Mouse (Mus musculus): ENCODE results near the gene Rtl5.
"Not testable (repeated sequence)": the region's sequence is repeated elsewhere in the genome, so short reads cannot be mapped to it uniquely, and the experiment has no call there.

Rtl5 gene

DNA sequence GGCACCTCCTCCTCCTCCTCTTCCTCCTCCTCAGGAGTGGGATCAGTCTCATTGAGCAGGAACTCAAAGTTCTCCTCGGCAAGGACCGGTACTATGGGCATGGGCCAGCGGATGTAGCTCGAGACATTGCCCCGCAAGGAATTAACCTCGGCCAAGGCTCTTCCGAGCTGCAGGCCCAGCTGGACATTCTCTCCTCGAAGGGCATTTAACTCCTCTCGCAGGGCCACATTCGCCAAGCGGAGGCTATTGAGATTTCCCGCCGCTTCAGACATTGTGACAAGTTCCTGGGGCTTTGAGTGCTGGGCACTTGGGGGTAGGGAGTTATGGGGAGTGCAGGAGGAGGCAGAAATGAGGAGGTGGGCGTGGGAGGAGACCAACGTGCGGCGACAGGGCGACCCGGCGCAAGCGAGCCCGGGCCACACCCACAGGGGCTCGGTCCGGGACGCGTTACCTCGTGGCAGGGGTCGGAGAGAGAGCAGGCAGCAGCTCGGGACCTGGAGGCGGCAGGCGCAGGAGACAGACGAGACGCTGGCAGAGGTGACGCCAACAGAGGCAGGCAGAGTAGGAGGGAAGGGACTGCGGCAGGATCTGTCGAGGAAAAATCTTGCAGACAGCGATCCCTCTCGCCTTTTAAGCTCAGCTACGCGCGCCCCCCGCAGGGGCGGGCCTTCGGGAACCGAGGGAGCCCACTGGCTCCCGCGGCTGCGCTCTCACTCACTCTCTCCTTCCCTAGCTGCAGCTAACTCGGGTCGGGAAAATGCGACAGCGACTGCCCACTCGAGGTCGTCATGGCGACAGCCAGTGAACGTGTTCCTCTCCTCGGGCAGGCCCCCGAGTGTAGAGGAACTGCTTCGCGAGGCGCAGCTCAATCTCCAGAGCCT lies at the start of gene Rtl5:
Rtl5 (minus strand) TSS at position 714 of the 881 bp plus-strand sequence.
- DNase-seq: peak; percentile 75 to 83

DNA sequence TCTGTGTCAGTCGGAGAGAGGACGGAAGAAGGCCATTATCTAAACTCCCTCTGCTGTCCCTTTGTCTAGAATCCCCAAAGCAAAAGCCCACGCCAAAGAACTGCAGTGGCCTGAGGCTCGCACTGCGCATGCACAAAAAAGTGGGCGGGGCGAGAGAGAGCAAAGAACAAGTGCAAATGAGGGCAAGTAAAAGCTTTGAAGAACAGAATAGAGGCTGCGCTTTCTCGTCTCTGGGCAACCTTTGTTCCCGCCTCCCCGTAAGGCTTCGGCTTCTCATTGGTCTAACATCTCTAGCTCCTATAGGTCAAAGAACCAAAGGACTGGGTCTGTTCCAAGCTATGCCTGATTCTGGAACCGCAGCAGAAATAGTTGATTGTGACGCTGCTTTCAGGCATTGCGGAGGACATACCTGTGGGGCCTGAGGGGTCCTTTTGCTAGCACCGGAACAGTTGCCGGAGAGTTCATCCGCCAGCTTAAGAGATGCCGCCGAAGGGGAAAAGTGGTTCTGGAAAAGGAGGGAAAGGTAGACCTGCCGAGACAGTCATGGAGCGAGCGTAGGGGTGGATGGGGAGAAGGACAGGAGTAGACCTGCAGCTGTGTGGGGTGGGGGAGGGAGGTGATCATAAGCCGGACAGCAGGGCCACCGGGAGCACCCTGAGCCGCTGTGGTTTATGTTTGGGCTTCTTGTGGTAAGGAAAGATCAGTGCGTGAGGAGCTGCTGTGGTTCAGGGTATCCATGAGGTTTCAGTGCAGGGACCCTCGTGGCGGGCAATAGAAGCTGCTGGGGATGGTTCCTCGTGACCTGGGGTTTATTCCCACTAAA lies 48.1 kb upstream of the Rtl5 start, which contains the start of gene Pin4:
Pin4 (plus strand) TSS at position 406 of the 823 bp plus-strand sequence.
- peak; percentile 96 to 97 for DNase-seq

DNA sequence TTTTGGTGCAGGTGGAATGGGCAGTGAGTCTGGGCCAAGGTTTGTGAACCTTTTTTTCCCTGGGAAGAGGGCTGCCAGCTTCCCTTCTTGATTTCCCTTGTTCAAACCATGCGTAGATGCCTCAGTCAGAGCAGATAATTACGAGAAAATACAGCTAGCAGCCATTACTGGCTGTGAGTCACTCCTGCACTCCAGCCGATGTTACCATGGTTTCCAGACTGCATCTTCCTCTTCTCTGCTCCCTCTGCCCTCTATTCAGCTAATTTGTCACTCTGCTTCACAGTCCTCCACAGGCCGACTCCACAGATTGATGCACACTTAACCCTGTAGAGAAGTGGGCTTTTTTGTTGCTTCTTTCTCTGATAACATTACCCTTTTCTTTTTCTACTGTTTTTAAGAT lies 44.6 kb upstream of the Rtl5 start:
- DNase-seq: no peak

DNA sequence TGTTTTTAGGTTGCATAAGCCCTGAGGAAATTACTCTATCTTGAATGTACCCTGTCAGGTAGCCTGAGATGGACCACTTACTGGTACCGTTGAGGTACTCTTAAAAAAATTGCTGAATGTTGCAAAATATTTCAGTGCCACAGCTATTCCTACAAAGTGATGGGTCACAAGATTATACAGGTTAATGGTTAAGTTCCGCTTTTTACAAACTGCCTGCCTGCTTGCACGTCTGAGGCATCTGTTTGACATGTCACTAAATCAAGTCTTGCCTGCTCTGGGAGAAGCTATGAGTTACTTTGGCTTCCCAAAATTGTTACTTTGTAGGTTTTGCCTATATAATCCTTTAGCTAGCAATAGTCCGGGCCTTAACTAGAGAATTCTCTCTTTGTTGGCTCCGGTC lies 38.2 kb upstream of the Rtl5 start:
- not testable (repeated sequence) for DNase-seq

DNA sequence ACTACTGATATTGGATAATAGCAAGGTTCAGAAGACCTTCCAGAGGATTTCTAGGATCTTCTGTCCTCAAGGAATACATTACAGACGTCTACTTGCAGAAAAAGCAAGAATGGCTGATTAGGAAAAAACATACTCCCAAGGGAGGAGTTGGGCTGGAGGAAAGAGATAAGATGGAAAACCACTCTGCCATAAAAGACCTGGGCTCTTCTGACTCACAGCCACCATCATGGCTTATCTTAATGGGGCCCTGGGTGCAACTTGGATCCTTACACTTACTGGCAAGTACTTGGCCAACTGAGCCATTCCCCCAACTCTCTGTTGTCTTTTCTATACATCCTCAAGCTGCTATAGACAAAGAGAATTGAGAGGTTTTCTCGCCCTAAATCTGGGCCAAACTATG lies 32.7 kb upstream of the Rtl5 start:
- not testable (repeated sequence) for DNase-seq

DNA sequence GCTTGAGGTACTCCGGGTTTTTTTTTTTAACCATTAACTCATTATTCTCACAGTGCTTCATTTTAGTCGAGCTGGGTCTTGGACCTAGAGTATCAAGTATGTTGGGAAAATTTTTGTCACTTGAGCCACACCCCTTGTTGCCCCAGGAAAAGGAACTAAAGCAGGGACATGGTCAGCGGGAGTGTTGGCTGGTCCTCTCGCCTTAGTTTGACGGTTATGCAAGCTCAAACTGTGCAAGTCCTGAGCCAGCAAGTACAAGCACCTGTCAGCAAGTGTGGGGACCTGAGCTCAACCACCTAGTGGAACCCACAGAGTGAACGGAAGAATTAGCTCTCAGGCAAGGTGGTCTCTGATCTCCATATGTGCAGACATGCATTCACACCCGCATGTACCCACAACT lies 30.8 kb upstream of the Rtl5 start:
- DNase-seq: no peak

DNA sequence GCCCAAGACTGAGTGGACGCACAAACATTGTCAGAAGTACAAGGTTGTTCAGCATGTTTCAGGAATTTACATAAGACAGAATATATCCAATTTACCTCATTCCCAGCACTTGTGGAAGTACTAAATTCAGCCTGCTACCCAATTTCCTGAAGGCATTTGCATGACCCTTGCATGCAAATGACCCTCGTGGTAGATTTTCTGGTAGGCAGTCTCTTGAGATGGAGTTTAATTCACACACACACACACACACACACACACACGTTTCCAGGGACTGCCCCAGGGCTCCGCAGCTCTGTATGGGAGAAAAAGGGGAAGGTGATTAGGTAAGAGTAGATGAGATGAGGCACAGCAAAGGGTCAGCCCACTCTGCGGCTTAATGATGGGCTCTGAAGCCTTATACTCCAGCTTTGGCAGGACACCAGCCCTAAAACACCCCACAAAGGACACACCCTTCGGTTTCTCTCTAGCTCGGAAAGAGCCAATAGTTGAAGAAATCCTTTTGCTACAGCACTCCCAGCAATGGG lies 23.3 kb upstream of the Rtl5 start:
- no peak for DNase-seq

DNA sequence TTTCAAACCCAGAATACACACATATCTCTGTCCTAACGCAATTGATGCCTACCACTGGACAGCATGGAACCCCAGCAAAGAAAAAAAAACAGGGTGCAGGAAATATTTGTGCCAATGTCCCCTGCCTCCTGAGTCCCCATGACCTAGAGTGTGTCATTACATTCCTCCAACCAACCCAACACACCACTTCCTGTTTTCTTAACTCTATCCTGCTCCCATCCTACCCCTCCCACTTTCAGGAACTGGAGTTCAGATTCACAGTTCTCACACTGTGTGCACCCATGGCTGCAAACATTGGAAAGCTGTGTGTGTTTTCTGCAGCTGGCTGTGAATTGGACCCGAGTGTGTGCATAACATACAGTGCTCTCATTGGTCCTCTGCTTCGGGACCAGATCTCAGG lies 19.5 kb upstream of the Rtl5 start:
- no peak for DNase-seq

DNA sequence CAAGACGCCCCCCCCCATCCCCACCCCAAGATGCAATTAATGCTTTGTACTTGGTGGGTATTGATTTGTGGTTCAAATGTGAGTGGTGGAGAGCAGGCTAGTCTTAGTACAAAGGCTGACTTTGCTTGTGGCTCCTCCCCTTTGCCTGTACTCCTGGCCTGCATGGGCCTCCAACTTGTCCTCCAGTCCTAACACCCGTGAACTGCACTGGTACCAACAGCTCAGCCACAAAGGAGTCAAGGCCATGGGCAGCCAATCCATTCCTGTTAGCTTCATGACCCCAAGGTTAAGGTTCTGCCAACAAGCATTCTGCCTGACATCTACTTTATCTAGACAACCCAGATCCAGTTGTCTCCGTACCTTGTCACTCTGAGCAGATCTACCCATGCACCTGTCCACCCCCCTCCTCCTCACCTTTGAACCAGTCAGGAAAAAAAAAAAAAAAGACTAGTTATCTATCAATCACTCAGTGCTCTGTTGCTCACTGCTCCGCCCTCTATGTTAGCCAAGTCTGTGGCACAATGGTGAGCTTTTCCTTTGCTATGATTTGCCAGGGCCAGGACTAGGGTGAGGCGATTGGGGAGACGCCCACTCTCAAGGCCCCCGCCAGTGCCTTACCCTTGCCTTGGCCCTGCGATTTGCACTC lies 14.8 kb upstream of the Rtl5 start:
- no peak for DNase-seq

DNA sequence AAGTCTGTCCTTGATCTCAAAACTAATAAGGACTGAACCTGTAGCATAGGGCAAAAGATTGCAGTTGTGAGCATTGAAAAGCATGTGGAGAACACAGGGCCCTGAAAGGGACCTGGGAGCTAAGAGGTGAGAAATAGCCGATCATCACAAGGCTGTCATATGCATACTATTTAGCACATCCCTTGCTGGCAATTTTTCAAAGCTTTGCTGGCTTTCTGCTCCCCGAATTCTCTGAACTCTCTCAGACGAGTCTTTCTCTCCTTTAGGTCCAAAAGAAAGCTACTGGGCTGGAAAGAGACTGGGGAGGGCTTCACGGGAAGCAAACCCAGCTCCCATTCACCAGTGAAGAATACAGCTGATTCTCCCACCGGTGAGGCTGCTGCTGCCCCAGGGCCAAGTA lies 11.2 kb upstream of the Rtl5 start:
- DNase-seq: peak; percentile 60 to 67

DNA sequence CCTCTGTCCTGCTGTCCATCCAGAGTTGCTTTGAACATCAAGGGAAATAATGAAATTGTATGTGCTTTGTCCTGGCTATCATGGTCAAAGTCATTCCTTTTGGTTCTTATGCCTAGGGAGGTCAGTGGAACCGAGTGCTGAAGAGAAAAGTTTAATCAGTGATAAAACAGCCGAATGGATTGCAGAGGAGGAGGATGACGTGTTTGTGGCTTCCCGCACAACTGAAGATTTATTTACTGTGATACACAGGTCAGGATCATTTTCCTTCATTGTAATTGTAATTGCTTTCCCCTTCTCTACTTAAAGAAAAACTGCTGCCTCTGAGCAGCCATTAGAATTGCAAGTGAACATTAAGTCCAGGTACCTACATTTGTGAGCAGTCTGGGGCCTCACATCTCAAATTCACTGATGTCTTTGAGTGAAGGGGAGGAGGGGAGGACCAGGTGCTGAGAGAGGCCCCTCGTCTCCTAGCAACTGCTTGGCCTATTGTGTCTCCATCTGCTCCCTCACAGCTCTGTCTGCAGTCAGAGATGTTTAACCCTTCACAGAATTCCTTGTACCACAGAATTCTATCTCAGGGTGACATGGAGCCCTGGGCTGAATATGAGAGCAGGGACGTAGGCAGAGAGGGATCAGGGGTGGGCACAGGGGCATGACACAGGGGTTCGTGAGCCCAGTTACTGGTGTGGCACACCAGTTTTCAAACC lies 10.6 kb upstream of the Rtl5 start:
- DNase-seq: peak; percentile 73 to 83

DNA sequence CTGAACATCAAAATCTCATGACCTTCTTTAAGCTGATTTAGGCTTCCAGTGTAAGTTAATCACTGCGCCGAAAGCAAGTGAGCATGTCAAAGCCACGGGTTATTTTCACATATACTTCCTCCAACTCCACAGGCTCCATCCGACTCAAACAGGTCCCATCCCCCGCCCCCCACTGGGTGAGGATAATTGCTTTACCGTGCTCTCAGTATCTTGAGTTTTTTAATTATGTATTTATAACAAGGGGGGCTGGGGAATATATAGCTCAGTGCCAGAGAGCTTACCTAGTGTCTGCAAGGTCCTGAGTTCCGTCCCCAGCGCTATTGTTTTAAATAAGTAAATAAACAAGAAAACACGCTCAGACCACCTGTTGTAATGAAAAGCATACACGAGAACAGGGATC lies 10.0 kb upstream of the Rtl5 start:
- peak; percentile 50 to 55 for DNase-seq

DNA sequence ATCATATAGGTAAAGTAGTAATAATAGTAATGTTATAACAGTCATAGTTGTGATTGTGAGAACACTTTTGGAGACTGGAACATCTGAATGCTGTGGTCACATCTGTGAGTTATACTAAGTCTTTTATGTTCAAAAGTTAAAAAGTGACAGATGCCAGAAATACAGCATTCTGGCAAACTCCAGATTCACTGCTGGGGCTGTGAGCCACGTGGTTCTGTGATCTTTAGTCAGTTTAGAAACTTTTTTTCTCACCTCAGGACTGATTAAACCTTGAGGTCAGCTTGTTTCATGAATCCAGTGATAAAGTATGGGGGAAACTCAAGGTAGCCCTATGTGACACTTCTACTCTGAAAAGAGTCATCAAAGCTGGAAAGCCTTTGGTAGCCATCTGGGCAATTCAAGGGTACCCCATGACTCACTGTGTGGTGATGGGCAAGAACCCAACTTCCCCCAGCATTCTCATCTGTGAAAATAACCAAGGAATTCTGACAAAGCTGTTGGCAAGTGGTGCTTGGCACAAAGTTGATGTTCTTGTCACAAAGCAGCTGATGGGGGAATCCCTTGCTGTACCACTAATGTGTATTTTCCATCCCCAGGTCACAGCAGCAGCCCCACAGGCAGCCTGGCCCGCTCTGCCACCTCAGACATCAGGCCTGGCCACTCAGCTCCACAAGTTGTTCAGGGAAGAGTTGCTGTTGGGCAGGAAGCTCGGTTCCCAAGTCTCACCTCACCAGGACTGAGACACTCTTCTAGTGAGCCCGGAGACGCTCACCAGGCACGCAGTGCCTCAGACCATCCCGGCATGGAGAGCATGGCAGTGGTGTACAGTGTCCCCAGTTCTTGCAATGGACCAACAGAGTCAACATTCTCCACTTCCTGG lies 6.0 kb upstream of the Rtl5 start:
- peak; percentile 57 to 58 for DNase-seq

DNA sequence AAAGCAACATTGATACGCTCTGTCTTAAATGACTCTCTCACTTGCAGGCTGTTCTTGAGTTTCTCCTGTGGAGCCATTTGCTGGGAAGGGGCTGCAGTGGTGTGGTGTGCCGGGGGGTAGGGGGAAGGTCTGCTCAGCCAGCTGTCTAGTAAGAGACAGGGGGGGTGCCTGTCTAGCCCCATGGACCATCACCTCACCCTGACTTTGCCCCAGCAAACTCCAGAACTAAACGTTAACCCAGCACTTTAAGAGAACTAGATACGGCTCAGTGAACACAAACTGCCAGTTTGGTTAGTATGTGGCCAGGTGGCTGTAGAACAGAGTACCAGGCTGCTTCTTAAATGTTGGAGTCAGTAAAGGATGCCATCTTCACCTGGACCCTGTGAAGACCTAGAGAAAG lies 4.1 kb upstream of the Rtl5 start:
- no peak for DNase-seq

DNA sequence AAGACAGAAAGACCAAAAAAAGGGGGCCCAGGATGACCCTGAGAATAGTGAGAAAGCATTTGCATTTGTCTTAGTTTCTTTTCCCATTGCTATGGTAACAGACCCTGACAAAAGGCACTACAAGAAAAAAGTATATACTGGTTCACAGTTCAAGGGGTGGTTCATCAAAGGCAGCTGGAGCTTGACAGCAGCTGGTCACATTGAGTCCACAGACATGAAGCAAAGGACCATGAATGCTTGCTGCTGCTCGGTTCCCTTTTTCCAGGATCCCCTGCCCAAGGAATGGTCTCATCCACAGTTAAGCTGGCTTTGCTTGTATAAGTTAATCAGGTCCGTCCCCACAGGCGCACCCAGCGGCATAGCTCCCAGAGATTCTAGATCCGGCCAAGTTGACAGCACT lies 3.3 kb upstream of the Rtl5 start:
- no peak for DNase-seq

DNA sequence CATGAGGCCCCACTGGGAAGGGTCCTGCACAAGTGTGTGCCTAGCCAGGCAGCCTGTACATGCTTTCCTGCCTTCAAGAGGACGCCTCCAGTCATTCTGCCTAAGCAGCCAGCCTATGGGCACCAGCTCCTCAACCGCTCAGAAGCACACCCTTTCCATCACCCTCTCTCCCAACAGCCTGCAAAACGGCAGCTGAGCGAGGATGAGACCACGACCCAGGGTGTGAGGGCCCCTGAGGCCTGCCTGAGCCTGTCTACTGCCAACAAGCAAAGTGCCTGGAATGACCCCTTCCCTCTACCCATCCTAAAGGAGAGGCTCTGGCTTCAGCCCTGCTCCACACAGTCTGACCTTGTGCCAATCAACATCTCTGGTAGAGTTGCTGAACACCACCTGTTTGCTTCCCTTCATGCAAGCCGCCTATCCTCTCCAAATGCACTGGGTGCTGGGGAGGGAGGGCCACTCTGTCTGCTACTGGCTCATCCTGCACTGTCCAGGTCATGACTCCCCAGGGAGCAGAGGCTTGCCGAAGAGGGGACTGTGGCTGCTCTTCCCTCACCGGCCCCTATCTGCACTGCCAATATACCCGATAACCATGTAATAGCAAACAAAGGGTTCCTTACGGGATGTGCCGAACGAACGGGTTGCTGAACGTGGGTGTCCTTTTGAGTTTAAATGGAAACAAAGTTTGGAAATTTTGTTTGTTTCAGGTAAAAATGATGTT lies 2.7 kb upstream of the Rtl5 start:
- no peak for DNase-seq

DNA sequence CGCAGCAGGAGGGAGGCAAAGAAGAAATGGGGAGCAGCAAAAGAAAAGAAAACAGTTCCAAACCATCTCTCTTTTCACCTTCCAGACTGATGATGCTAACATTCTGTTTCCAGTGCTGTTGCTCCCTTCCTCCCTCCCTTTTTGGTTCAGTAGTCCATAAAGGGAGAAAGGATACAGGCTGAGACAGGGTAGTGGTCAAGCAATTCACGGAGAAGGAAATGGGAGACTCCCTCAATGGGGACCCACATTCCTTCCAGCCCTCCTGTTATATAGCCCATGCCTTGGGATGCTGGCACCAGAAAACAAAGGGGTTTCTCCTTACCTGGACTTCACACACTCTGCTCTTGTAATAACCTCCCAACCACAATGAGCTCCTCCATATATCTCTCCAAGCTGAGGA lies 413 bp upstream of the Rtl5 start:
- DNase-seq: no peak

DNA sequence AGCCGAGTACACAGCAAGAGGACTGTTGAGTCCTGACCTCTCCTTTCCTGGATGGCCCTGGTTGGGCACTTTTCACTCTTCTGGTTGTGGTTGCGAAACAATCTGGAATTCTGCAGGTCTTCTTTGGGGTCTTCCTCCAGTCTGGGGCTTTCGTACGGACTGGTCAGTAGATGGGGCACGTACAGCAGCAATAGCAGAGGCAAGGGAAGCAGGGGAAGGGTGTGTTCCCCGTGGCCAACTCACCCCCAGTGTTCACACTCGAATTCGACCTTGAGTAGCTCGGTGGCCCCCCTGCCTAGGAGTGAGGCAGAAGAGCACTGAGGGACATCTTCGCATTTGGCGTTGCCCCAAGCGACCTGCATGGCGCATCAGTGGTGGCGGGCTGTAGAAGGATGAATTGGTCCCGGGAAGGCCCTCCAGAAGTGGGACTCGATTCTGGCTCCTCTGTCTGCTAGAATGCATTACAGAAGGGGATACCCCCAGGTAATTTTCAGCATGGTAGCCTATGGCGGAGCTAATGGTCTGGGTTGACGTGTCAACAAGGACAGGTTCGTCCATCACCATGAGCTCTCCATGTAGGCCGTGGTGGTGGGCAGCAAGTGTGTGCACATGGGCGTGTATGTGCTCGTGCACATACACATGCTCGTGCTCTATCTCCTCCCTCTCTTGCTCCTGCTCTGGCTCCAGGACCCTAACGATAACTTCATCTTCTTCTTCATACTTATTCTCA lies 2.1 kb downstream of the Rtl5 start:
- no peak for DNase-seq

DNA sequence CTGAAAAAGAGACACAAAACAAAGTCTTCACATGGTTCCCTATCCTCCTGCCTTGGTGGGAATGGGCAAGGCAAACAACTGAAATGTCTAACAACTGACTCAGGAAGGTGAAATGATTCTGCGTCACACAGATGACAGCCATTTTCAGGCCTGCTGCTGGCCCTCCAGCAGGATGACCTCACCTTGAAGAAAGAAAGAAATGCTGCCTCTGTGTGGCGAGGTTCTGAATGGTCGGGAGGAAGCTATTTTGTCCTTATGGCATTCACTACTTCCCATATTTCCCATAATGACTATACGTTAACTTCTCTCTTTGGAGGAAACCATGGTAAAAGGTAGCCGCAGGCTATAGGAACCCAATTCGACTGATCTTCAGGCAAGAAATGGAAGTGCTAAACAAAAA lies 4.0 kb downstream of the Rtl5 start:
- peak in 1 of 2 experiments; percentile 39 for DNase-seq

DNA sequence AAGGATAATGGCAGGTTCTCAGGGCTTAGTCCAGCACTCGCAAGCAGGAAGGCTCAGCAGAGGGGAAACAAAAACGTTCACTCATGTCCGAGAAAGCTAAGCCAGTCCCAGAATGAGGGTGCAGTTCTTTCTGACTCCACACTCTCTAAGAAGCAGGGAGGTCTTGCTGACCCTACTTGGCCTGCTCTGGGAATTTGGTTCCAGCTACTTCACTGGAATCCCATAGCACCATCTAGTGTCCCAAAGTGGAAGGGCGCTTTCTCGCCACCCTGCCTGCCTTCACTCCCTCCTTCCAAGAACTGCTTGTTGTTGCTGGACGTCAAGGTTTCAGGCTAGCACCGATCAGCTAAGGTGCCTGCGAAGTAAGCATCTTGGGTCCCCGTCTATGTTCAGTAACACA lies 5.0 kb downstream of the Rtl5 start:
- DNase-seq: peak; percentile 87 to 89

Measured in cerebellum, postnatal 10 days (tissue).